Mouse (Mus musculus) CD4-positive naive resting alpha-beta T cell, adult 76 days (primary cell): ENCODE results near the gene Srl. TPM values are rescaled to one million over a fixed set of nuclear protein-coding genes. Genes with fewer than 3 reads are reported as not detected.

Source experiments
- total RNA-seq: library from RNA; stranded (reverse); gene quantifications from one replicate; pipeline ENCODE4 v1.2.4, GENCODE M21; 2023

Gene Srl
- total RNA-seq = 0.44 TPM

DNA sequence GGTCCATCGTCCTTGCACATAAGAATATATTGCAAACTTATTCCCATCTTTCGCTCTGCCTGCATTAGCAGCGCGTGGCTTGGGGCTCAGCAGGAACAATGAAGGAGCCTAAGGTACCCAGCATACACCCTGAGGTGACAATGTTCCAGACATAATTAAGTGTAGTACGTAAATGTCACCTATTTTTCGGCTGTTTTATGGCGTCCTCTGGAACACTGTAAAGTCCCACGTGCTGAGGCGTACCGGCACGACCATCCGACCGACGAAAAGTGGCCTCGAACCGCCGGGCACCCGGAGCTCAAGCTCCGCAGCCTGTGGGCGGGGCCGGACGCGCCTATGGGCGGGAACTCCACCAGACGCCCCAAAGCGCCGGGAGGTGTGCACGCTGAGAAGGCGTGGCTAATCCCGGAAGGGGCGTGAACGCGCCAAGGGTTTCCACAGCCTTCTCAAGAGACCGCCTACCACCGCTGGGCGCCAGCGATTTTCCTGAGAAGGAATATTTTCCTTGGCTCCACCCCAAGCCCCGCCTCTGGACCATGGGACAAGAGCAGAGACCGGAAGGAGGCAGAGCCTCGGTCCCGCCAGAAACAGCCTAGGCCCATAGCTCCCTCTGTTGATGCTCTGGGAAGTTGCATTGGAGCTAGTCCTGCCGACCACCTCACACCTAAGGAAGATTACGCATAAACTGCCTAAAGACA is at the start of gene Srl:
Gene Srl (minus strand): TSS at position 316 of the 698 bp plus-strand sequence.

DNA sequence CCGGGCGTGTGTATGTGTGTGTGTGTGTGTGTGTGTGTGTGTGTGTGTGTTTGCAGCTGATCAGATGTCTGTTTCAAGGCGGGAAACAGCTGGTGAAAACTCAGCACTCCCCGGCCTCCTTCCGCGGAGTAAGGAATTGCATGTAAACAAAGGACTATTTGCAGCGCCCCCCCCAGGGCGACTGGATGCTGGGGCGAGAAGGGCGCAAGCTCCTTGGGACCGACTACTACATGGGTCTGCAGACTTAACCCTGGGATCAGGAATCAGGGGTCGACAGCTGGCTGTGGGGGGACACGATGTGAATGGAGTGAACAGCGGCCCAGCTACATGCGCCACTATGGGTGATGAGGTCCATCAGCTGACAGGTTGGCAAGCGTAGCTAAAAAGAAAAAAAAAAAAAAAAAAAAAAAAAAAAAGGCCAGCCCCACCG is 18.1 kb upstream of the Srl start, which contains the start of gene Tfap4:
Gene Tfap4 (minus strand): TSS at position 140 of the 430 bp plus-strand sequence.

Other genes with a start within 250 kb of the Srl start
- 2.4 TPM for gene Adcy9, start 121.3 kb downstream of the Srl start, total RNA-seq
- gene Tfap4, start 18.0 kb upstream of the Srl start, total RNA-seq = 19.3 TPM
- gene Glis2, start 52.9 kb upstream of the Srl start, total RNA-seq = 0.29 TPM
- 39.3 TPM for gene Pam16, start 83.2 kb upstream of the Srl start, total RNA-seq
- not detected for gene Vasn, start 98.1 kb upstream of the Srl start, total RNA-seq
- 20.4 TPM for gene Dnaja3, start 98.2 kb upstream of the Srl start, total RNA-seq
- gene Coro7, start 138.0 kb upstream of the Srl start, total RNA-seq = 184 TPM
- 3.3 TPM for gene Nmral1, start 177.5 kb upstream of the Srl start, total RNA-seq
- 31.0 TPM for gene Hmox2, start 184.5 kb upstream of the Srl start, total RNA-seq
- 53.8 TPM for gene Cdip1, start 248.5 kb upstream of the Srl start, total RNA-seq